Mouse (Mus musculus) G1E-ER4 (cell line): ENCODE results near the gene Pla2g12a. TPM values are rescaled to one million over a fixed set of nuclear protein-coding genes. Genes with fewer than 3 reads are reported as not detected.

ENCODE experiments used
- GATA1 ChIP-seq: IDR thresholded peaks from one replicate; pipeline ENCODE4 v1.8.0; 2012; ENCODE audit warnings: low read length, inconsistent platforms
- polyA plus RNA-seq: library from polyadenylated mRNA; stranded (reverse); fragments of >175 nt; gene quantifications from 2 replicates; pipeline ENCODE4 v1.2.3, GENCODE M21; 2012

The Pla2g12a gene
- polyA plus RNA-seq, 1 experiment = 181 TPM

- TF ChIP-seq GATA1 = no peak
Measured at GRCm38 (mm10) chr3:129885577-129885976, 7.2 kb downstream of the Pla2g12a start.

GRCm38 (mm10) chr3:129886430-129886829, 8.0 kb downstream of the Pla2g12a start:
- TF ChIP-seq GATA1 = no peak

GRCm38 (mm10) chr3:129887779-129888517, 9.5 kb downstream of the Pla2g12a start:
- no peak for TF ChIP-seq GATA1

- TF ChIP-seq GATA1 = no peak
Measured at GRCm38 (mm10) chr3:129892003-129892402, 13.6 kb downstream of the Pla2g12a start.

- no peak for TF ChIP-seq GATA1
Measured at GRCm38 (mm10) chr3:129893143-129893542, 14.7 kb downstream of the Pla2g12a start.

GRCm38 (mm10) chr3:129896591-129896990, 18.2 kb downstream of the Pla2g12a start:
- TF ChIP-seq GATA1 = no peak

- no peak for TF ChIP-seq GATA1
Measured at GRCm38 (mm10) chr3:129898886-129899285, 20.5 kb downstream of the Pla2g12a start.

- TF ChIP-seq GATA1 = no peak
Measured at GRCm38 (mm10) chr3:129901271-129901809, 22.9 kb downstream of the Pla2g12a start, which contains the start of gene Casp6. Gene Casp6, plus strand, starts transcription at chr3:129901425.

- no peak for TF ChIP-seq GATA1
Measured at GRCm38 (mm10) chr3:129903369-129903768, 25.0 kb downstream of the Pla2g12a start.

- no peak for TF ChIP-seq GATA1
Measured at GRCm38 (mm10) chr3:129903866-129904265, 25.5 kb downstream of the Pla2g12a start.

GRCm38 (mm10) chr3:129904381-129905132, 26.2 kb downstream of the Pla2g12a start:
- no peak for TF ChIP-seq GATA1

GRCm38 (mm10) chr3:129912025-129912424, 33.6 kb downstream of the Pla2g12a start:
- no peak for TF ChIP-seq GATA1

GRCm38 (mm10) chr3:129913241-129913640, 34.8 kb downstream of the Pla2g12a start:
- no peak for TF ChIP-seq GATA1

- TF ChIP-seq GATA1 = no peak
Measured at GRCm38 (mm10) chr3:129917424-129917823, 39.0 kb downstream of the Pla2g12a start.

- TF ChIP-seq GATA1 = no peak
Measured at GRCm38 (mm10) chr3:129918434-129918833, 40.0 kb downstream of the Pla2g12a start.

- TF ChIP-seq GATA1 = no peak
Measured at GRCm38 (mm10) chr3:129923581-129923980, 45.2 kb downstream of the Pla2g12a start.
